Mouse (Mus musculus) kidney, adult 2 months (tissue): ENCODE data around the gene Fam25c.

Source experiments
- CTCF ChIP-seq: fragments of 200-500 bp; conservative IDR thresholded peaks from 2 replicates; pipeline ENCODE4 v1.5.1; 2011; ENCODE audit warnings: low read depth, mild to moderate bottlenecking, control low read depth, low read length, moderate library complexity, mixed read lengths; ENCODE audit not compliant: insufficient read depth, insufficient read length
- POLR2A ChIP-seq: fragments of 200-500 bp; IDR thresholded peaks from one replicate; pipeline ENCODE4 v1.6.1; 2011; ENCODE audit warnings: low read depth, low read length, control low read depth

- TF ChIP-seq CTCF: no peak
- TF ChIP-seq POLR2A: peak; percentile 24
Observed at GRCm38 (mm10) chr14:34378560-34379331, 23.5 kb upstream of the Fam25c start.
